Mouse (Mus musculus) embryonic facial prominence, embryonic 10.5 days (tissue): ENCODE results near the gene Uxs1. TPM values are rescaled to one million over a fixed set of nuclear protein-coding genes. Genes with fewer than 3 reads are reported as not detected.

Source experiments
- DNase-seq: peaks from one replicate; pipeline ENCODE4 v3.0.0-alpha.2; 2017; ENCODE audit warnings: low spot score
- H3K27ac ChIP-seq: fragments of 300-500 bp; sonication (generic); replicated peaks from 2 replicates; pipeline ENCODE4 v1.5.1; 2016; ENCODE audit warnings: mild to moderate bottlenecking
- H3K27me3 ChIP-seq: fragments of 300-500 bp; sonication (generic); replicated peaks from 2 replicates; pipeline ENCODE4 v1.6.1; 2016; ENCODE audit warnings: low read depth, mild to moderate bottlenecking; ENCODE audit not compliant: poor library complexity, severe bottlenecking
- H3K36me3 ChIP-seq: fragments of 300-500 bp; sonication (generic); replicated peaks from 2 replicates; pipeline ENCODE4 v1.6.1; 2016; ENCODE audit warnings: mild to moderate bottlenecking, moderate library complexity
- H3K4me1 ChIP-seq: fragments of 300-500 bp; sonication (generic); 2 replicates; pipeline ENCODE4 v1.6.1; 2016
- H3K4me3 ChIP-seq: fragments of 300-500 bp; sonication (generic); 2 replicates; pipeline ENCODE4 v1.5.1; 2016; ENCODE audit warnings: mild to moderate bottlenecking, moderate library complexity
- H3K9me3 ChIP-seq: fragments of 300-500 bp; sonication (generic); 2 replicates; pipeline ENCODE4 v1.6.1; 2016; ENCODE audit warnings: mild to moderate bottlenecking
- WGBS: fragments of 180-500 bp; shearing (Covaris S2); methylation state at CpG from one replicate; pipeline ENCODE4 v1.1.7; 2016; 5-methylcytosine and 5-hydroxymethylcytosine counted together
- polyA plus RNA-seq: library from polyadenylated mRNA; unstranded; fragments of >200 nt; fragmentation: Nextera tagmentation; extraction: Ambion mirVana; gene quantifications from 2 replicates; pipeline ENCODE4 v1.2.1, GENCODE M21; 2016

Uxs1 gene
- polyA plus RNA-seq, 1 experiment from 2014 or later = 20.1 TPM

DNA sequence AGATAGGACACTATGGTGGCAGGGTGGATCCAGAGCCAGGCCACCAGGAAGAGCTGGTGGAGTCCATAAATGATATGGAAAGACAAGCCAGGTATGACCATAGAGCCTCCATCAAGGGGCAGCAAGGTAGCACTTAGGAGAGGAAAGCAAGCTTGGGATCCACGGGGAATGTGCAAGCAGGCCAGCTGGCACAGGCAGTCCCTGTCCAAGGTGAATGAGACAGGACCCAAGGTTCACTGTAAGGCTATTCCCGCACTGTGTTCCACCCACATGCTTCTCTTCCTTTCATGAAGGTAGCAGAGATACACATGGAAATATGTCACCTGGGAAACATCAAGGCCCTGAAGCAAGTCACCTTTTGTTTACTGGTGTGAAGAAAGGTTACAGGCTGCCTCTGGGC is 63.1 kb downstream of the Uxs1 start:
- Histone ChIP-seq H3K9me3 (no peaks in the 10 kb centered on the region), H3K4me1 (no peaks in the 10 kb centered on the region), H3K27me3 (no peaks in the 10 kb centered on the region), H3K27ac (no peak overlapping the region), H3K36me3 (peaks cover 76% of the 10 kb centered on the region), H3K4me3 (no peak overlapping the region)
- DNase-seq = no peak
- WGBS = 93% methylated on average over 2 of the region's 2 CpGs

DNA sequence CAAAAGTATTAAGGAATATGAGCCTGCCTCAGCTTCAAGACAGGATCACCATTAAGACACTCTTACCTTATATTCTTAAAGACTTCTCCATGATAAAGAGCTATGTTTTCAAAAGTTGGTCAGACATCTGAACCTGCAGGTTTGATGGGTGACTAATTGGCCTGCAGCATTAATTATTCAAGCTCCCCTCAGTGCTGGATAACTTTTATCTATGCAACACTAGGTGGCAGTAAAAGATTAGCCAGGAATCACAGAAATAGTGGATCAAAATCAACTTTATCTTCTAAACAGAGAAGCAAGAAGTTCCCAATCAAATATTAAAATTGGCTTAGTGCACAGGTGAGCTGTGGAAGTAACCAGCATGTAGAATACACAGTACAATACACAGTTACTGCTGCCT is 67.5 kb downstream of the Uxs1 start:
- Histone ChIP-seq H3K9me3 (no peaks in the 10 kb centered on the region), H3K4me3 (no peak overlapping the region), H3K27ac (no peak overlapping the region), H3K4me1 (no peaks in the 10 kb centered on the region), H3K36me3 (peaks cover 81% of the 10 kb centered on the region), H3K27me3 (no peaks in the 10 kb centered on the region)
- no peak for DNase-seq

- Histone ChIP-seq H3K36me3 (peaks cover 82% of the 10 kb centered on the region), H3K4me3 (no peak overlapping the region), H3K27me3 (no peaks in the 10 kb centered on the region), H3K4me1 (no peaks in the 10 kb centered on the region), H3K9me3 (no peaks in the 10 kb centered on the region), H3K27ac (no peak overlapping the region)
- 92% methylated on average over 8 of the region's 8 CpGs for WGBS
- DNase-seq = no peak
Measured at GRCm38 (mm10) chr1:43754448-43755312, 72.9 kb downstream of the Uxs1 start.

DNA sequence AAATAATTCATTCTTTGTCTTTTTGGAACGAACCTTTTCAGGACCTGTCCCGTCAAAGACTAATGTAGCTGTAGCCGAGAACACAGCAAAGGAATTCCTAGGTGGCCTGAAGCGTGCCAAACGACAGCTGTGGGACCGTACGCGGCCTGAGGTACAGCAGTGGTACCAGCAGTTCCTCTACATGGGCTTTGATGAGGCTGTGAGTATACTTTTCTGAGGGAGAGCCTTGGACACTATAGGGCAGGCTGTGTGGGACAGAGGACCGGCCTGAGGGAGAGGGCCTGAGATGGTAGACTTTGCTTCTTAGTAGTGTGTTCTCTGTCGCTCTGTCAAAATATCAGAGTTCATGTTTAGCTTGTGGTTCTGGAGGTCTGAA is 89.1 kb downstream of the Uxs1 start:
- Histone ChIP-seq H3K4me3 (no peak overlapping the region), H3K27ac (no peak overlapping the region), H3K27me3 (no peaks in the 10 kb centered on the region), H3K36me3 (no peaks in the 10 kb centered on the region), H3K4me1 (no peaks in the 10 kb centered on the region), H3K9me3 (no peaks in the 10 kb centered on the region)
- no peak for DNase-seq
- WGBS = 88% methylated on average over 10 of the region's 10 CpGs

DNA sequence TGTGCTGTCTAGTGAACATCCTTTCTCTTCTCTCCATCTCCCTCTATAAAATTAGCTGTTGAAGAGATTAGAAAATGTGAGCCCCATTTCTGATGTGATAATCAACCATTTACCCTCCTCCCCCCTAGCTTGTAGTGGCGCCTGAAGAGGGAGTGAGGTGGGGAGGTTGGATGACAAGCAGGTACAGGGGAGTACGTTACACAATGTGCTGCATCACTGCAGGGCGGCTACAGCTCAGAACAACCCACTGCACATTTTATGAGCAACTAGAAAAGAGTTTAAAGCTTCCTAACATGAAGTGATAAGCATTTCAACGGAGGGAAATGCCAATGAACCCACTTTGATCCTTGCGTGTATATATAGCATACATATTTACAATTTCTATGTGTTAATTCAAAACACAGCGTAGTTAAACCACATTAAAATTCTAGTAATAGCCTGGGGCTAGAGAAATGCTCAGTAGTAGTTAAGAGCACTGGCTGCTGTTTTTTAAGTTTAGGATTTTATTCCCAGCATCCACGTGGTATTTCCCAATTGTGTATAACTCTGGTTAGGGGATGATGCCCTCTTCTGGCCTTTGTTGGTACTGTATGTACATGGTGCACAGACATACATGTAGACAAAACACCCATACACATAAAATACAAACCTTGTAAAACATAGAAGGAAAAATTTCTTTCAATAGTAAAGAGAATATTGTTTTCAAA is 89.6 kb downstream of the Uxs1 start:
- H3K27ac ChIP-seq = no peak overlapping the region
- WGBS = 75% methylated on average over 7 of the region's 7 CpGs
- no peaks in the 10 kb centered on the region for H3K27me3 ChIP-seq
- H3K4me1 ChIP-seq = no peaks in the 10 kb centered on the region
- H3K4me3 ChIP-seq = no peak overlapping the region
- no peaks in the 10 kb centered on the region for H3K9me3 ChIP-seq
- no peaks in the 10 kb centered on the region for H3K36me3 ChIP-seq
- DNase-seq = peak; percentile 54

DNA sequence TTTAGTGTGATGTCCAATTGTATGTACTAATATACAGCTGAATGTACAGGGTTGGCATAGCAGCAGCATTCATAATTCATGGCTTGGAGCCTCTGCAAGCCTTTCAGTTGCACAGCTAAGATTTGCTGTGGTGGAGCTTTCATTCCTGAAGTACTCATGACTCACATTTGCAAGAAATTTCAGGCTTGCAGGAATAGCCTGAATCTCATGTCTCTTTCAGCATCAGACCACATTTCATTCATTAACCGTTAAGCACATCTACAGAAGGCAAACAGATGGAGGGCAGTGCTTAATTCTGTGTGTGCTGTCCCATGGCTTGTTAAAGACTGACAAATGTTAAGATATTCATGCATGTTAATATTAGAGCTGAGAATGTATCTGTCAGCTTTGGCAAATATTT is 94.9 kb downstream of the Uxs1 start:
- Histone ChIP-seq H3K27ac (no peak overlapping the region), H3K4me1 (peaks cover 3% of the 10 kb centered on the region; the same call in 1 of the 2 replicates), H3K4me3 (no peak overlapping the region), H3K9me3 (no peaks in the 10 kb centered on the region), H3K27me3 (no peaks in the 10 kb centered on the region; the same call in 1 of the 2 replicates), H3K36me3 (no peaks in the 10 kb centered on the region)
- DNase-seq = no peak
- 84% methylated on average over 1 of the region's 1 CpGs for whole genome bisulfite sequencing

- H3K4me1 ChIP-seq = peaks cover 3% of the 10 kb centered on the region; the same call in 1 of the 2 replicates
- WGBS = 84% methylated on average over 4 of the region's 4 CpGs
- no peaks in the 10 kb centered on the region for H3K36me3 ChIP-seq
- H3K27ac ChIP-seq = no peak overlapping the region
- no peaks in the 10 kb centered on the region; the same call in 1 of the 2 replicates for H3K27me3 ChIP-seq
- H3K9me3 ChIP-seq = no peaks in the 10 kb centered on the region
- no peak for DNase-seq
- no peak overlapping the region for H3K4me3 ChIP-seq
Measured at GRCm38 (mm10) chr1:43732100-43732499, 95.5 kb downstream of the Uxs1 start.

DNA sequence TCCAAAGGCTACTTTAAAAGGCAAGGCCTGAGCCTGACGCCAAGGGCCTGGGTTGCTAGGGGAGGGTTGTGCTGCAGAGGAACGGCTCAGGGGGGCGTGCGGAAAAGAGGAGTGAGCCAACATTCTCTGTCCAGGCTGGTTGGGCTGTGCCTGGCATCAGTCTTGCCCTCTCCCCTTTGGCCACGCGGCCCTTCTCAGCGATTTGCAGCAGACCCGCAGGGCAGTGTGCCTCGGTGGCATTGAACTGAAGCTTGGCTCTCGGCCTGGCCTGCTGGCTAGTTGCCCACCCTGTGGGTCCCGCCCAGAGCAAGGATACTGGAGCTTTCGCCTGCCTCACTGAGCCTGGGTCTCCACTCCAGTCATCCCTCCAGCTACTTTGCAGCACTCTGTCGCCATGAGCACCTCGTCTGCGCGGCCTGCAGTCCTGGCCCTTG is 97.1 kb downstream of the Uxs1 start, which contains the start of gene 1500015O10Rik:
TSS of gene 1500015O10Rik (plus strand) at position 112 of the 434 bp plus-strand sequence.
- H3K4me3 ChIP-seq = no peak within 1 kb of the TSS
- 69% methylated on average over 16 of the region's 16 CpGs for WGBS

GRCm38 (mm10) chr1:43722459-43722858 is 105.1 kb downstream of the Uxs1 start:
- DNase-seq = no peak
- H3K9me3 ChIP-seq = no peaks in the 10 kb centered on the region
- WGBS = 72% methylated on average over 1 of the region's 1 CpGs
- no peak overlapping the region for H3K4me3 ChIP-seq
- H3K4me1 ChIP-seq = no peaks in the 10 kb centered on the region
- H3K27ac ChIP-seq = no peak overlapping the region
- H3K36me3 ChIP-seq = no peaks in the 10 kb centered on the region
- H3K27me3 ChIP-seq = no peaks in the 10 kb centered on the region

More for the DNA sequence above, 97.1 kb downstream of the Uxs1 start, which contains the start of gene 1500015O10Rik:
- H3K36me3 ChIP-seq = no peaks in the 10 kb centered on the region
- H3K9me3 ChIP-seq = no peaks in the 10 kb centered on the region
- no peak for DNase-seq
- H3K27ac ChIP-seq = no peak within 1 kb of the TSS; the same call in 1 of the 2 replicates
- no peaks in the 10 kb centered on the region; the same call in 1 of the 2 replicates for H3K27me3 ChIP-seq
- H3K4me1 ChIP-seq = peaks cover 3% of the 10 kb centered on the region; the same call in 1 of the 2 replicates

DNA sequence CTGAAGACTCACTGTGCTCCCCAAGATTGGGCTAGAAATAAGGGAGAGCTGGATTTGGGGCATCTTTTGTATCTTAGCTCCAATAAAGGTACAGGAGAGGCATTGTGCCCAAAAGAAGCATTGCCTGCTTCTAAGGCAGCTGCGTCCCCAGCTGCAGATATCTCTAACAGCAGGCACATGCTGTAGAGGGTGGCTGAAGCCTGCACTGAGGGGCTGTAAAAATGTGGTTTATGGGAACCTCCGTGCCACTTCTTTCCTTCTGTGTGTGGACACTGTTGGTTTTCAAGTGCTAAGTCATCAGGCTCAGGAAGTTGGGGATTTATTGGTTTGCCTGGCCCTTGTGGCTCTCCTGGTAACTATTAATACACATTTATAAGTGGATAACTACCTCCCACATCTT is 108.8 kb downstream of the Uxs1 start:
- DNase-seq = no peak
- Histone ChIP-seq H3K4me1 (no peaks in the 10 kb centered on the region), H3K36me3 (no peaks in the 10 kb centered on the region), H3K9me3 (no peaks in the 10 kb centered on the region), H3K4me3 (no peak overlapping the region), H3K27me3 (no peaks in the 10 kb centered on the region), H3K27ac (no peak overlapping the region)
- WGBS = 84% methylated on average over 2 of the region's 2 CpGs

GRCm38 (mm10) chr1:43717967-43718366 is 109.6 kb downstream of the Uxs1 start:
- Histone ChIP-seq H3K9me3 (no peaks in the 10 kb centered on the region), H3K4me3 (no peak overlapping the region), H3K4me1 (no peaks in the 10 kb centered on the region), H3K27ac (no peak overlapping the region), H3K36me3 (no peaks in the 10 kb centered on the region), H3K27me3 (no peaks in the 10 kb centered on the region)
- DNase-seq = no peak
- WGBS = 83% methylated on average over 7 of the region's 7 CpGs

DNA sequence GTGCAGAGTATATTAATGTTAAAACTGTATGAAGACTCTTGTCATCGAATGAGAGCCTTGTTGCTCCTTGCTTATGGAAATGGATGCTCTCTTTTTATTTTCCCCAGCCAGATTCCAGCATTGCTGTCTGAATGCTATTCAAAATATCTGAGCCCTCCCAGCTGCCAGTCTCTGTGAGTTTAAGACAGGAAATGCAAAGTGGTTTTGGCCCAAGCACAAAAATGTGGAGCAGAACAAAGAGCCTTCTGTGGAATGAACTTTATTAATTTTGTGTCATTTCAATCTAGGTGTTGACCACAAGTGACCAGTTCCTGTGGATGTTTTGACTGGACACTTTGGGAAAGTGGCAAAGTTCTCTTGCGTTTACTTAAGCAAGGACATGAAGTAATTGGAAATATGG is 112.8 kb downstream of the Uxs1 start:
- no peaks in the 10 kb centered on the region for H3K27me3 ChIP-seq
- H3K9me3 ChIP-seq = no peaks in the 10 kb centered on the region

More for the DNA sequence above, 112.8 kb downstream of the Uxs1 start:
- no peak for DNase-seq
- H3K4me3 ChIP-seq = no peak overlapping the region
- no peaks in the 10 kb centered on the region for H3K36me3 ChIP-seq
- WGBS = 90% methylated on average over 2 of the region's 2 CpGs
- no peak overlapping the region for H3K27ac ChIP-seq
- no peaks in the 10 kb centered on the region for H3K4me1 ChIP-seq
